Mouse (Mus musculus): ENCODE data around the gene Bend4.

The Bend4 gene

GRCm38 (mm10) chr5:67427443-67428360, at the start of gene Bend4:
Gene Bend4, minus strand, starts transcription at chr5:67428310.
- CTCF ChIA-PET: interaction anchor here in 3 of 4 experiments (0.6 to 0.7 kb wide), 4 partner anchors 62 to 1644 kb away, joined by 3 to 13 read pairs (median 3); no protein-coding TSS in a partner anchor
- POLR2A ChIA-PET: interaction anchor here (0.5 to 4.0 kb wide), 55 partner anchors 8 to 761 kb away, joined by 3 to 48 read pairs (median 3); partner anchors contain the start of genes Slc30a9 (in 3 of the 4) and Uchl1 (in 1 of the 4)

- ChIA-PET CTCF (no interaction called here), POLR2A (interaction anchor here in 3 of 4 experiments (0.6 to 1.2 kb wide), 4 partner anchors 9 to 46 kb away, joined by 3 to 5 read pairs (median 4); partner anchors contain the start of gene Bend4 (in 1 of the 3))
Measured at GRCm38 (mm10) chr5:67473723-67474122, 45.6 kb upstream of the Bend4 start.

GRCm38 (mm10) chr5:67473094-67473493, 45.0 kb upstream of the Bend4 start:
- ChIA-PET CTCF (no interaction called here), POLR2A (interaction anchor here in 3 of 4 experiments (0.6 to 1.2 kb wide), 4 partner anchors 9 to 45 kb away, joined by 3 to 5 read pairs (median 4); partner anchors contain the start of gene Bend4 (in 1 of the 3))

- ChIA-PET POLR2A (interaction anchor here in 2 of 4 experiments (1.3 to 1.4 kb wide), 2 partner anchors 39 to 40 kb away, joined by 3 to 4 read pairs; partner anchors contain the start of gene Bend4 (in 1 of the 2)), CTCF (no interaction called here)
Measured at GRCm38 (mm10) chr5:67466866-67467530, 38.9 kb upstream of the Bend4 start.

- ChIA-PET POLR2A (interaction anchor here in 2 of 4 experiments (1.1 to 2.7 kb wide), 5 partner anchors 13 to 158 kb away, joined by 3 to 30 read pairs (median 4); partner anchors contain the start of genes Bend4 (in 2 of the 2) and Slc30a9 (in 1 of the 2)), CTCF (interaction anchor here in 1 of 4 experiments (1.2 kb wide), 1 partner anchor 25 kb away, joined by 4 read pairs; no protein-coding TSS in a partner anchor)
Measured at GRCm38 (mm10) chr5:67464899-67465298, 36.8 kb upstream of the Bend4 start.

- CTCF ChIA-PET: interaction anchor here in 2 of 4 experiments (0.6 to 1.0 kb wide), 5 partner anchors 10 to 1088 kb away, joined by 3 read pairs; no protein-coding TSS in a partner anchor
- POLR2A ChIA-PET: interaction anchor here (0.6 to 2.7 kb wide), 37 partner anchors 9 to 1137 kb away, joined by 3 to 30 read pairs (median 4); partner anchors contain the start of genes Bend4 (in 4 of the 4), Slc30a9 (in 1 of the 4) and Tmem33 (in 1 of the 4)
Measured at GRCm38 (mm10) chr5:67463636-67464035, 35.5 kb upstream of the Bend4 start.

GRCm38 (mm10) chr5:67462331-67462730, 34.2 kb upstream of the Bend4 start:
- ChIA-PET CTCF (interaction anchor here in 1 of 4 experiments (0.6 kb wide), 1 partner anchor 32 kb away, joined by 3 read pairs; no protein-coding TSS in a partner anchor), POLR2A (interaction anchor here in 1 of 4 experiments (0.5 to 2.7 kb wide), 3 partner anchors 12 to 563 kb away, joined by 3 to 30 read pairs (median 3); partner anchors contain the start of gene Bend4)

- POLR2A ChIA-PET: interaction anchor here in 3 of 4 experiments (0.5 to 2.2 kb wide), 5 partner anchors 29 to 486 kb away, joined by 3 to 8 read pairs (median 3); partner anchors contain the start of gene Bend4 (in 2 of the 3)
Measured at GRCm38 (mm10) chr5:67456841-67457240, 28.7 kb upstream of the Bend4 start.

GRCm38 (mm10) chr5:67454282-67454681, 26.2 kb upstream of the Bend4 start:
- ChIA-PET POLR2A (interaction anchor here in 3 of 4 experiments (0.7 to 1.1 kb wide), 4 partner anchors 9 to 32 kb away, joined by 3 read pairs; no protein-coding TSS in a partner anchor), CTCF (interaction anchor here in 1 of 4 experiments (1.3 kb wide), 1 partner anchor 9 kb away, joined by 3 read pairs; no protein-coding TSS in a partner anchor)

More at GRCm38 (mm10) chr5:67456841-67457240, 28.7 kb upstream of the Bend4 start:
- CTCF ChIA-PET: no interaction called here

- CTCF ChIA-PET: no interaction called here
Measured at GRCm38 (mm10) chr5:67449957-67450630, 22.0 kb upstream of the Bend4 start.

GRCm38 (mm10) chr5:67446526-67446925, 18.4 kb upstream of the Bend4 start:
- ChIA-PET POLR2A (interaction anchor here in 2 of 4 experiments (0.8 to 1.5 kb wide), 2 partner anchors 19 to 30 kb away, joined by 3 to 7 read pairs; partner anchors contain the start of gene Bend4 (in 1 of the 2)), CTCF (no interaction called here)

More at GRCm38 (mm10) chr5:67449957-67450630, 22.0 kb upstream of the Bend4 start:
- POLR2A ChIA-PET: interaction anchor here in 1 of 4 experiments (1.0 to 1.5 kb wide), 2 partner anchors 12 to 14 kb away, joined by 3 to 6 read pairs; no protein-coding TSS in a partner anchor

- CTCF ChIA-PET: interaction anchor here in 2 of 4 experiments (0.6 kb wide), 2 partner anchors 18 to 86 kb away, joined by 3 to 4 read pairs; no protein-coding TSS in a partner anchor
- POLR2A ChIA-PET: interaction anchor here in 2 of 4 experiments (0.6 to 6.7 kb wide), 8 partner anchors 16 to 163 kb away, joined by 3 to 48 read pairs (median 5); partner anchors contain the start of gene Bend4 (in 2 of the 2)
Measured at GRCm38 (mm10) chr5:67444217-67445050, 16.3 kb upstream of the Bend4 start.

- ChIA-PET CTCF (no interaction called here), POLR2A (interaction anchor here in 2 of 4 experiments (0.5 to 6.7 kb wide), 10 partner anchors 9 to 101 kb away, joined by 3 to 48 read pairs (median 5); partner anchors contain the start of gene Bend4 (in 2 of the 2))
Measured at GRCm38 (mm10) chr5:67442813-67443450, 14.8 kb upstream of the Bend4 start.

GRCm38 (mm10) chr5:67440563-67440962, 12.5 kb upstream of the Bend4 start:
- ChIA-PET CTCF (no interaction called here), POLR2A (interaction anchor here in 2 of 4 experiments (0.6 to 6.7 kb wide), 4 partner anchors 13 to 253 kb away, joined by 3 to 48 read pairs (median 4); partner anchors contain the start of gene Bend4 (in 1 of the 2))

GRCm38 (mm10) chr5:67437403-67437802, 9.3 kb upstream of the Bend4 start:
- CTCF ChIA-PET: interaction anchor here in 2 of 4 experiments (0.6 to 0.7 kb wide), 3 partner anchors 11 to 1104 kb away, joined by 3 to 4 read pairs (median 3); no protein-coding TSS in a partner anchor
- POLR2A ChIA-PET: interaction anchor here in 3 of 4 experiments (0.6 to 2.4 kb wide), 8 partner anchors 9 to 211 kb away, joined by 3 to 12 read pairs (median 4); partner anchors contain the start of gene Bend4 (in 2 of the 3)
